Mouse (Mus musculus): Measurements from ENCODE around the gene Mfsd6l. TPM values are rescaled to one million over a fixed set of nuclear protein-coding genes. Genes with fewer than 3 reads are reported as not detected.

Mfsd6l gene
- polyA plus RNA-seq, 1 experiment from 2014 or later, result not detected

DNA sequence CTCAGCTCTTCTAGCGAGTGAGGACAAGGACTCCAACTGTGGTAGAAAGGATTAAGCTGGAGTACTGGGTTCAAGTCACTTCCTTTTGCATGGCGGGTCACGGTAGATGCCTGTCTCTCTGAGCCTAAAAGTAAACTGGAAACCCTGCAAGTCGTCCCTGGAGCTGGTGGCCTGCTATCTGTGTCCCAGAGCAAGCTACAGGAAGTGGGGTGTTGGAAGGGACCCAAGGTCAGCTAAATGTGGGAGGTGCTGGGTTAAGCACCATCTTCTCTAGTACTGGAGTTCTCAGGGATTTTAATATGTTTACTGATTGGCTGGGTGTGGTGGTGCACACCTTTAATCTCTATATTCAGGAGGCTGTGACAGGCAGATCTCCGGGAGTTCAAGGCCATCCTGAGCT lies 23.2 kb upstream of the Mfsd6l start:
- no peak for ATAC-seq (replicated peaks)
- WGBS, result 76% methylated on average over 5 of the region's 5 CpGs

DNA sequence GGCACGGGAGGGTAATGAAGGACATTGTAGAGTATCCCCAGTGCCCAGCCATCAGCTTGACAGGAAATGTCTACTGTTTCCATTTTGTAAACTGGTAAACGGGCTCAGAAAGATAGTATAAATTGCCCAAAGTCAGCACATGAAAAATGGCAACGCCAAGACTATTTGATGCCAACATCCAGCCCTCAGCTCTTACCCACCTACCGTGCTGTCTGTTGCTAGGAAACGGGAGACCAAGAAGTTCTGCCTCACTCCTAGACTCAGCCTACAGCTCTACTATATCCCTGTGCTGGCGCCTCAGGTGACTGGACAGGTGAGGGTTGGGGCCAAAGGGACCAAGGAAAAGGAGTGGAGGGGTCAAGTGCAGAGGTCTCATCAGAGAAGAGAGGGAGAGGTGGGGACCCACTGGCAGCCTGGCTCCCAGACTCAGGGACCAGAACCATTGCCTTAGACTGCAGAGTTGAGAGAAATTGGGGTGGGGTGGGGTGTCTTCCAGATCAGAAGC lies 22.0 kb upstream of the Mfsd6l start:
- 72% methylated on average over 6 of the region's 6 CpGs for WGBS
- Histone ChIP-seq H3K27me3 (no peaks in the 10 kb centered on the region), H3K9ac (replicated peaks) (no peak overlapping the region), H3K4me2 (replicated peaks) (no peak overlapping the region), H3K4me3 (no peak overlapping the region), H3K27ac (replicated peaks) (no peak overlapping the region), H3K36me3 (no peaks in the 10 kb centered on the region), H3K4me1 (no peaks in the 10 kb centered on the region; the same call in none of the 2 replicates), H3K9me3 (no peaks in the 10 kb centered on the region)
- ATAC-seq (replicated peaks), result no peak

More for the DNA sequence above, 23.2 kb upstream of the Mfsd6l start:
- no peaks in the 10 kb centered on the region for H3K36me3 ChIP-seq
- H3K9me3 ChIP-seq, result no peaks in the 10 kb centered on the region
- no peaks in the 10 kb centered on the region; the same call in none of the 2 replicates for H3K4me1 ChIP-seq
- no peak overlapping the region for H3K4me2 ChIP-seq (replicated peaks)
- H3K27ac ChIP-seq (replicated peaks), result no peak overlapping the region
- H3K4me3 ChIP-seq, result no peak overlapping the region
- no peak overlapping the region for H3K9ac ChIP-seq (replicated peaks)
- no peaks in the 10 kb centered on the region for H3K27me3 ChIP-seq

DNA sequence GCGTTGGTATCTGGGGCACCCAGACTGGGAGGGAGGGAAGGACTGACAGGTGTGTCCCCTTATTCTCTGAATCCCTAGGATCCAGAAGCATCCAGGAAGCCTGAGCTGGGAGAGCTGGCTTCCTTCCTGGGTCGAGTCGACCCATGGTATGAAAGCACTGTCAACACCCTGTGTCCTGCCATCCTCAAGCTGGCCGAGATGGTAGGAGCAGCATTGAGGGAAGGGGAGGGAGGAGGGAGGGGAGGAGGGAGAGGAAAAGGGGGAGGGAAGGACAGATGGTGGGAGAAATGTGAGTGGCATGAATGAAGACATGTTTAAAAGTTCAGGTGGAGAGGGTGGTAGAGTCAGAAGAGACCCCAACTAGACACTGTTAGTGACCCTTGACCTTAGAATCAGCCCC lies 20.0 kb upstream of the Mfsd6l start:
- no peaks in the 10 kb centered on the region for H3K36me3 ChIP-seq
- H3K27me3 ChIP-seq, result no peaks in the 10 kb centered on the region
- H3K4me2 ChIP-seq (replicated peaks), result no peak overlapping the region
- no peak overlapping the region for H3K4me3 ChIP-seq
- no peaks in the 10 kb centered on the region; the same call in none of the 2 replicates for H3K4me1 ChIP-seq
- H3K9ac ChIP-seq (replicated peaks), result no peak overlapping the region
- no peak for ATAC-seq (replicated peaks)
- H3K9me3 ChIP-seq, result no peaks in the 10 kb centered on the region
- 72% methylated on average over 4 of the region's 4 CpGs for WGBS
- no peak overlapping the region for H3K27ac ChIP-seq (replicated peaks)

DNA sequence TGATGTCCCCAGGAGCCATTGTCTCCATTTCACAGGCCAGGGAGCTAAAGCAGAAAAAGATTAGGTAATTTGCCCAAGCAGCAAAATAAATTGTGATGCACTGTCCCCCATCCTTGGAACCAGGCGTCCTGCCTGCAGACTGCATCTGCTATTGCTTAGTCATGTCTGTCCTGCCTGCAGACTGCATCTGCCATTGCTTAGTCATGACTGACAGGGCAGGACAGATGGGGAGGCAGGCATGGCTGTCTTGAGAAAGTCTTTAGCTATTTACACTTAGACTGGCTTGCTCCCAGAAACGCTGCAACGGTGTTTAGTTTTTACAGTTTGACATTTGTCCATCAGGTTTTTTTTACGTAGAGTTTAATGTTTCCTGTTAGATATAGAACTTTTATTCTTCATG lies 19.5 kb upstream of the Mfsd6l start:
- Histone ChIP-seq H3K4me1 (no peaks in the 10 kb centered on the region; the same call in none of the 2 replicates), H3K4me2 (replicated peaks) (no peak overlapping the region), H3K9me3 (no peaks in the 10 kb centered on the region), H3K9ac (replicated peaks) (no peak overlapping the region), H3K36me3 (no peaks in the 10 kb centered on the region), H3K4me3 (no peak overlapping the region), H3K27ac (replicated peaks) (no peak overlapping the region), H3K27me3 (no peaks in the 10 kb centered on the region)
- ATAC-seq (replicated peaks), result peak; percentile 23; the same call in 1 of the 2 replicates
- 41% methylated on average over 4 of the region's 4 CpGs for WGBS

DNA sequence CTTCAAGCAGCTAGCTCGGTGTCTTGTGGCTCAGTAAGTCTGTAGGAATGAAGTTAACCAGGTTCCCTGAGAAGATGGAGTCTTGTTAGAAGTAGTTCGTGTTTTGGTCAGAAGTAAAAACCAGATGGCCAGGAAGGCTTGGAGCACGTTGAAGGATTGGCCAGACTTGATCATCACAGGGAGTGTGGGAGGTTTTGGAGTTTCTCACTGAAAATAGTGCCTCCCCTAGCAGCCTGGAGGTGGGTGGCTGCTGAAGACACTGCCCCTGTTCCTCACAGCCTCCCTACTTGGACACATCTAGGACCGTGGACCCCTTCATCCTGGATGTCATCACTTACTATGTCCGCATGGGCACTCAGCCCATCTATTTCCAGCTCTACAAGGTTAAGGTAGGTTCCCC lies 16.4 kb upstream of the Mfsd6l start:
- no peak overlapping the region for H3K4me3 ChIP-seq
- H3K4me2 ChIP-seq (replicated peaks), result no peak overlapping the region
- no peak overlapping the region for H3K9ac ChIP-seq (replicated peaks)
- H3K9me3 ChIP-seq, result no peaks in the 10 kb centered on the region
- ATAC-seq (replicated peaks), result no peak
- no peaks in the 10 kb centered on the region; the same call in none of the 2 replicates for H3K4me1 ChIP-seq
- H3K27ac ChIP-seq (replicated peaks), result no peak overlapping the region
- no peaks in the 10 kb centered on the region for H3K36me3 ChIP-seq
- no peaks in the 10 kb centered on the region for H3K27me3 ChIP-seq
- WGBS, result 64% methylated on average over 5 of the region's 5 CpGs

DNA sequence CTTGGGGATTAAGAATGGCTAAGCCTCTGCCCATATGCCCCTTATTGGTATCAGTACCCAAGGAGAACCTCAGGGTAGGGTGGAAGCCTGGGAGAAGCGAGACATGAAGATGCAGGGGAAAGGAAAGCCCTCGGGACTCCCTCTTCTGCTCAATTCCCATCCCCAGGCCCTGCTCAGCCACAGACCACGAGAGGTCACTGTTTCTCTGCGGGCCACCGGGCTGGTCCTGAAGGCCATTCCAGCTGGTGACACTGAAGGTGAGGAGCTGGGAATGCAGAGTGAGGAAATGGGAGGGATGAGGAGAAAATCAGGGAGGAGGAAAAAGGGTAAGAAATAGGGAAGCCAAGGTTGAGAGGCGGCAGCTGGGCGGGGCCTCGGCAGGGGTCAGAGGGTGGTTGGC lies 11.4 kb upstream of the Mfsd6l start:
- 12% methylated on average over 8 of the region's 8 CpGs for WGBS
- no peak overlapping the region for H3K27ac ChIP-seq (replicated peaks)
- no peaks in the 10 kb centered on the region for H3K9me3 ChIP-seq
- ATAC-seq (replicated peaks), result no peak
- no peaks in the 10 kb centered on the region for H3K36me3 ChIP-seq
- H3K27me3 ChIP-seq, result no peaks in the 10 kb centered on the region
- no peak overlapping the region for H3K9ac ChIP-seq (replicated peaks)
- H3K4me3 ChIP-seq, result no peak overlapping the region
- no peak overlapping the region for H3K4me2 ChIP-seq (replicated peaks)
- H3K4me1 ChIP-seq, result no peaks in the 10 kb centered on the region

DNA sequence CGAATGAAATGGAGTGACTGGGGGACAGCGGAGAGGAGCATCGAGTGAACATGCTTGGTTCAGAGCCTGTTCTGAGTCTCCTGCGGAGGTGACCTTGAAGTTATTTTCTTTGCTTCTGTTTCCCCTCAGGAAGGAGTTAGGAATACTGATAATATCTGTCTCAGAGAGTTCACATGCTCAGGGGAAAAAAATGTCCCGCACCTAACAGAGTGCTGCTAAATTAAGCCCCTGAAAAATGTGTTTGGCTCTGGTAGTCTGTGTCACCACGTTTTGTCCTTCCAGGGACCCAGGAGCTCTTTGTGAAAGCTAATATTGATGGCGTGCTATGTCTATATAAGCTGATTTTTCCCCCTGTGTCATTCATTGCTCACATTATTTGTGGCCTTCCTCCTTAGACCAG lies 10.8 kb upstream of the Mfsd6l start:
- H3K4me1 ChIP-seq, result no peaks in the 10 kb centered on the region
- no peaks in the 10 kb centered on the region for H3K27me3 ChIP-seq
- H3K4me3 ChIP-seq, result no peak overlapping the region
- H3K36me3 ChIP-seq, result no peaks in the 10 kb centered on the region
- no peak overlapping the region for H3K4me2 ChIP-seq (replicated peaks)
- no peak for ATAC-seq (replicated peaks)
- no peaks in the 10 kb centered on the region for H3K9me3 ChIP-seq
- H3K9ac ChIP-seq (replicated peaks), result no peak overlapping the region
- no peak overlapping the region for H3K27ac ChIP-seq (replicated peaks)
- 66% methylated on average over 7 of the region's 7 CpGs for WGBS

DNA sequence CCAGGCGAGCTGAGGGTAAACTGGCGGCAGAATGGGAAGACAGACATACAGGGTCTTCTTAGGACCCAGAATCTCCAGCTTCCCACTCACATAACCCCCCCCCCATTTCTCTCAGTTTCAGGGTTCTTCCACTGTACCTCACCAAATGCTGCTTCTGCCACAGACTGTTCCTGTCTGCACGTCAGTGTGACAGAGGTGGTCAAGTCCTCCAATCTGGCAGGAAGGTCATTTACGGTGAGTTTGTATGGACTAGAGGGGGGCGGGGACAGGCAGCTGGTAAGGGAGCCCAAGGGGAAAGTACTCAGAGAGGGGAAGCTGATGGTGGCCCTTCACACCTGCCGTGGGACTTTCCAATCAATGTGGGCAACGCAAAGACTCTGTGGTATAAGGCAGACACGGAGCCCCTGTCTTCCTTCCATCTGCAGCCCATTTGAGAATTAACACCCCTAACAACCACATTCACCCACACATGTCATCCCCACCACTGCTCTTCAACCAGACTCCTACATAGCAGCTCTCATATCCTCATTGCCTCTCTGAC lies 10.2 kb upstream of the Mfsd6l start:
- H3K27ac ChIP-seq (replicated peaks), result no peak overlapping the region
- no peak overlapping the region for H3K4me2 ChIP-seq (replicated peaks)
- H3K9me3 ChIP-seq, result no peaks in the 10 kb centered on the region
- no peaks in the 10 kb centered on the region for H3K27me3 ChIP-seq
- WGBS, result 80% methylated on average over 8 of the region's 8 CpGs
- ATAC-seq (replicated peaks), result no peak
- no peak overlapping the region for H3K4me3 ChIP-seq
- no peaks in the 10 kb centered on the region for H3K36me3 ChIP-seq
- no peak overlapping the region for H3K9ac ChIP-seq (replicated peaks)
- H3K4me1 ChIP-seq, result no peaks in the 10 kb centered on the region

DNA sequence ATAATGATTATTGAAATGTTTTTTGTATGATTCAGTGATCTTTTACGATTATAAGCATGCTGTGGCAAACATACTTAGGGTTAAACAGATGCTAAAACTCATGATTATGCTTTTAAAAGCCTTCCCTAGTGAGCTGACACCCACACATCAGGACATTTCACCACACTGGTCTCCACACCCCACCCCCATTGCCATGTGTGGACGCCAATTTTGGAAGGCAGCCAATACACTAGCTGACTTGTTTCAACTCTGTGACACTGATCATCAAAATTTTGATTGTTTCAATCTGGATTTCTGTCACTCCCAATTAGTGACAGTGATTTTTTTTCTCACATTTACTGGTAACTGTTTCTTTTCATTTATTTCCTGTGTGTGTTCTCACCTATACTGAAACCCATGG lies 8.5 kb upstream of the Mfsd6l start:
- Histone ChIP-seq H3K9me3 (no peaks in the 10 kb centered on the region), H3K9ac (replicated peaks) (no peak overlapping the region), H3K27me3 (no peaks in the 10 kb centered on the region), H3K4me1 (no peaks in the 10 kb centered on the region), H3K4me3 (no peak overlapping the region), H3K36me3 (no peaks in the 10 kb centered on the region), H3K4me2 (replicated peaks) (no peak overlapping the region), H3K27ac (replicated peaks) (no peak overlapping the region)
- WGBS, result 51% methylated on average over 2 of the region's 2 CpGs
- ATAC-seq (replicated peaks), result no peak

DNA sequence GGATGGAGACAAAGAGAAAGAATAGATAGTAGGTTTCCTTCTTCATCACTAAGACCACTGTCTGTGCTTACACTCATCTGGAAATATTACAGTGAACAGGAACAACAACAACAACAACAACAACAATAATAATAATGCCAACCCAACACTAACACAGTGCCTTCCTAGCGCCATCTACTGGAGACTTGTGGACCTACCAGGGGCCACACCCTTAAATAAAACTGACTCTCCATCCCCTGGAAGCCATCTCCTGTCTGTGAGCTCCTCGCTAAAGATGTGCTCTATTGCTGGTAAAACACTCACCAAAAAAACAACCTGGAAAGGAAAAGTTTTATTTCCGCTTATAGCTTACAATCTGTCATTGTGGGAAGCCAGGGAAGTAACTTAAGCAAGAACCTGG lies 6.4 kb upstream of the Mfsd6l start:
- no peak overlapping the region for H3K27ac ChIP-seq (replicated peaks)
- H3K4me2 ChIP-seq (replicated peaks), result no peak overlapping the region
- no peaks in the 10 kb centered on the region for H3K9me3 ChIP-seq
- no peak overlapping the region for H3K4me3 ChIP-seq
- H3K27me3 ChIP-seq, result no peaks in the 10 kb centered on the region
- H3K4me1 ChIP-seq, result no peaks in the 10 kb centered on the region
- no peak for ATAC-seq (replicated peaks)
- WGBS, result 53% methylated on average over 3 of the region's 3 CpGs
- no peak overlapping the region for H3K9ac ChIP-seq (replicated peaks)
- H3K36me3 ChIP-seq, result no peaks in the 10 kb centered on the region

DNA sequence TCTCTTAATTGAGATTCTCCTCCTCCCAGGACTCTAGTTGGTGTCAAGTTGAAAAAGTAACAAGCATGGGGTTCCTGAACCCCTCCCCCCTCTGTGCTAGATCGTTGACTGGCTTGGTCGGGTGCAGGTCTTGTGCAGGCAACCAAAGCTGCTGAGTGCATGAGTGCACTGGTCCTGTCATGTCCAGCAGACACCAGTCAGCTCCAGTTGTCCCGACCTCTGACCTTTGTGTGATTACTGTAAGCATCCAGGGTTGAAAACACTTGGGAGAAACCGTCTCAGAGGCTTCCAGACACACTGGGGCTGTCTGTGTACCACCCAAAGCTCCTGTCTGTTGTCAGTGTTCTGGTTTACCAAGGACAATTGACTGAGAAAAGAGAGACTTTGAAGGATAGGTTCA lies 5.6 kb upstream of the Mfsd6l start:
- H3K4me1 ChIP-seq, result no peaks in the 10 kb centered on the region
- no peaks in the 10 kb centered on the region for H3K27me3 ChIP-seq
- H3K27ac ChIP-seq (replicated peaks), result no peak overlapping the region
- ATAC-seq (replicated peaks), result no peak
- no peak overlapping the region for H3K4me2 ChIP-seq (replicated peaks)
- H3K9ac ChIP-seq (replicated peaks), result no peak overlapping the region
- WGBS, result 73% methylated on average over 4 of the region's 4 CpGs
- no peak overlapping the region for H3K4me3 ChIP-seq
- no peaks in the 10 kb centered on the region for H3K36me3 ChIP-seq
- H3K9me3 ChIP-seq, result no peaks in the 10 kb centered on the region

DNA sequence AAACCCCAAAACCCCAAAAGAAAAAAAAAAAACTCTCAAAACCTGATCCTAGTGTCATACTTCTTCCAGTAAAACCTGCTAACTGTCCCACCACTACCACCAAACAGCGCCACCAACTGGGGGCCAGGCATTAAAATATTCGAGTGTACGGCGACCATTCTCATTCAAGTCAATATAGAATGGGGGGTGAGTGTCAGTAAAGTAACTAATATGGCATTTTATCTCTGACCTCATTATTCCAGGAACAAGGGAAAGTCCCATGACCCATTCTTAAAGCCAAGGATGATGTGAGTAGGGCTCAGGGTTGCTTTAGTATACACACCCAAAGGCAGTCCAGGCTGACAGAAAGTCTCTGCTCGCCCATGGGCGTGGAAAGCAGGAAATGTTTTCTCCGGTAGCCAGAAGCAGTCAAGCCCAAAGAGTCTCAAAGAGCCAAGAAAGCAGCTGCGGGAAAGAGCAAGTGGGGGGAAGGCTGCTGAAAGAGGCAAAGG lies 2.0 kb upstream of the Mfsd6l start:
- Histone ChIP-seq H3K4me3 (no peak overlapping the region), H3K9me3 (no peaks in the 10 kb centered on the region), H3K4me1 (peaks cover 6% of the 10 kb centered on the region; the same call in 1 of the 2 replicates), H3K36me3 (no peaks in the 10 kb centered on the region), H3K9ac (replicated peaks) (no peak overlapping the region), H3K4me2 (replicated peaks) (no peak overlapping the region), H3K27me3 (0 out of 2 replicates have a peak, but pooled peaks cover 3% of the 10 kb centered on the region), H3K27ac (replicated peaks) (no peak overlapping the region)
- WGBS, result 45% methylated on average over 8 of the region's 8 CpGs
- no peak for ATAC-seq (replicated peaks)

DNA sequence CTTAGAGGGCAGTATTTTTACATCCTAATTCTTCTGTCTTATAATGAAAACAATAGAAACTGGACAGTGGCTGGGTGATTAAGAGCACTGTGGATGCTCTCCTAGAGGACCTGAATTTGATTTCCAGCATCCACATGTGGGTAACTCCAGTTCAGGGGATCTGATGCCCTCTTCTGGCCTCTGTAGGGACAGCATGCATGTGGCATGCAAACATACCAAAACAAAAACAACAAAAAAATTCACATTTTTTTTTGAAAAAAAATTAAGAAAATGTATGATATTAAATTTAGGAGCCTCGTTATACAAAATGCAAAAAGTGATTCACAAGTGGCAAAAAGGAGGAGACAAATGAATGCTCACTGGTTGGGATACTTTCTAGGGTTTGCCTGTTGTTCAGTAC lies 3.6 kb downstream of the Mfsd6l start:
- no peak overlapping the region for H3K4me2 ChIP-seq (replicated peaks)
- 0 out of 2 replicates have a peak, but pooled peaks cover 3% of the 10 kb centered on the region for H3K27me3 ChIP-seq
- H3K4me3 ChIP-seq, result no peak overlapping the region
- no peak overlapping the region for H3K27ac ChIP-seq (replicated peaks)
- no peak overlapping the region for H3K9ac ChIP-seq (replicated peaks)
- peaks cover 6% of the 10 kb centered on the region; the same call in 1 of the 2 replicates for H3K4me1 ChIP-seq
- 41% methylated on average over 1 of the region's 1 CpGs for WGBS
- H3K36me3 ChIP-seq, result no peaks in the 10 kb centered on the region
- ATAC-seq (replicated peaks), result no peak
- no peaks in the 10 kb centered on the region for H3K9me3 ChIP-seq
